Mouse (Mus musculus) kidney, postnatal 25 days (tissue): ENCODE measurements around the gene Trpm8.

Experiments used
- DNase-seq, 2 experiments: peaks; one replicate each; pipeline ENCODE4 v3.0.0; 2021; ENCODE audit warnings: mixed read lengths in 2 of 2

Trpm8 gene

DNA sequence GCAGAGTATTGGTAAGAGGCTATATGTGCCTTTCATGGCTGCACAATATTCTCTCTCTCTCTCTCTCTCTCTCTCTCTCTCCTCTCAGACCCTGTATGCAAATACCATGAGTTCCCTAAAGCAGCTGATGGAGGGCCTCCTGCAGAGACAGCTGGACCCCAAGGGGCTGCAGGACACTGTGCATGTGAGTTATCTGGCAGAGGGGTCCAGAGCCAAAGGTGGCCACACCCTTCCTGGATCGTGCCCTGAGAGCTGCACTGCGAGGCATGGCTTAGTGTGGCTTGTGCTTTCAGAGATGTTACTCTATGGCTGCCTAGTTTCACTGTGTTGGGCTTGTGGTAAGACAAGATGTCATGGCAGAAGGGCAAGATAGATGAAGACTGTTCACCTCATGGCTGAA is 29.8 kb upstream of the Trpm8 start:
- DNase-seq = no peak

DNA sequence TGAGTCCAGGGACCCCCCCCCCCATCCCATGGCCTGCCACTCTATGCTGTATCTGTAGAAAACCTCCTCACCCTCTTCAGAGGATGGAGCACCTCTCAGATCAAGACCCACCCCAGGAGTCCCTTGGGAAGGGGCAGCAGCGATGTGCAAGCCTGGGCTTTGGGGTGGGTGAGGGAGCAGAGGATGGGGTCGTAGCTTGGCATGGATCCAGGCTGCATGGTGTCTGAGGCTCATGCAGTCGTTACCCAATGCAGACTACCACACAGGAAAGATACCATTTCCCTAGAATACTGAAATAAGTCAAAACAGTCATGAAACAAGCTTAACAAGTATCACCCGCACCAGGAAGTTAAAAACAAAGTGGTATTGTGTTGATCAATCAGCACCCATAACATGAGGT is 28.8 kb upstream of the Trpm8 start:
- DNase-seq = no peak

DNA sequence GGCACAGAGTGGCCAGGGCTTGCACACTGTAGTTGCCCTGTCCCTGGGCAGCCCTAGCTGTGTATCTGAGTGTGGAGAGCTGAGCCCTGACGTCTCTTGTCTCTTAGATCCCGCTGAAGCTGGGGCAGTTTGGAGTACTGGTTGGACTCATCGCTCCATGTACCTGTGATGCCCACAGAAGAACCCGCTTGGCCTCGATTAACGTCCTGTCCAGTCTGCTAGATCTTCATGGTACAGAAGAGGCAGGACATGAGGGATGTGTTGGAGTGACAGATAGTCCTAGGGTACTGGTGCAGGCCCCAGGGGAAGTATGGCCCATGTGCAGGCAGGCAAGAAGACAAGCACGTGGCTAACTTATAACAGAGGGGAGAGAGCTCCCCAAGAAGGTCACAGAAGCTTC is 27.9 kb upstream of the Trpm8 start:
- no peak for DNase-seq

DNA sequence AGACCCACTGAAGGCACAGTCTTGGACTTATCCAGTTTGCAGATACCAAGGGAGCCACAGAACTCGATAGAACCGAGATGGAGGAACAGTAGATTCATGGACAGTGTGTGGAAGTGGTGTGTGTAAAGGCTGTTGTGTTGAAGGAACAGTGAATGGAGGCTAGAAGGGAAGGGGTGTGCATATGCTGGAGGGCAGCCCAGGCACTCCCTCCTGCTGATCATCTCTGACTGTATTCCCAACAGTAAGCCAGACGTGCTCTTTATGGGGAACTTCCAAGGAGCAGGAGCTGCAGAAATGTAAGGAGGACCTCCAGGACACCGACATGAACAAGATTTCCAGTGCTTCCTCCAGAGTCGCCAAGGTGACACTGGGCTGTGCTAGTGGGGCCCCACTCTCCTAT is 27.4 kb upstream of the Trpm8 start:
- DNase-seq = no peak

DNA sequence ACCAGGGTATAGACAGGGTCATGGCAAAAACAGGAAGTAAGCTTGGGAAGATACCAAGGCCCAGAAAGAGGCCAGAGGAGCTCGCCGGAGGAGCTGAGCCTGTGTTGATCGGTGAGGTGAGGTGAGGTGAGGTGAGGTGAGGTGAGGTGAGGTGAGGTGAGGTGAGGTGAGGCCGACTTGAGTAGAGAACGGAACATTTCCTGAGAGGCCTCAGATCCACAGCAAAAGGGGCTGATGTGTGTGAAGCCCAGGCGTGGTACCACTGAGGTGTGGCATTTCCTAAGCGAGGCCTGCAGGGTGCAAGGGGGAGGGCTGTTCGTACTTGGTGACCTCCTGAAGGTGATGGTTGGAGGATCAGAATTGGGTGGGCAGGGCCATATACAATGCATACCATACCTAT is 24.4 kb upstream of the Trpm8 start:
- DNase-seq = no peak

DNA sequence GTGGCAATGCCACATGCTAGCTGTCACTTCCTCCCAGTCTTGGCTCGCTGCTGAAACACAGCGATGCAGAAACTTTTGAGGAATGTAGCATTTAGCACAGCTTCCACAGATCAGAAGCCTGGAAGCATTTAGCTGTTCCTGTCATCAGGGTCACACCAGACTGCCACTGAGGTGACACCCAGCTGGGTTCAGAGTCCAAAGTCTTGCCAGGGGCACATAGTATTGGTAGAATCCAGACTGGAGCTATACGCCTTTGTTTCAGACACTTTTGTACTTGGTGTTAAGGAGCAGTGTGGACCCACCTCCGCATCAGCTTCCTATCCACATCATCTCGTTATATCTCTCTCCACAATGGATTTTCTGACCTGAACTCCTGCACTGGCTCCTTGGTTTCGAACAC is 23.9 kb upstream of the Trpm8 start:
- no peak for DNase-seq

DNA sequence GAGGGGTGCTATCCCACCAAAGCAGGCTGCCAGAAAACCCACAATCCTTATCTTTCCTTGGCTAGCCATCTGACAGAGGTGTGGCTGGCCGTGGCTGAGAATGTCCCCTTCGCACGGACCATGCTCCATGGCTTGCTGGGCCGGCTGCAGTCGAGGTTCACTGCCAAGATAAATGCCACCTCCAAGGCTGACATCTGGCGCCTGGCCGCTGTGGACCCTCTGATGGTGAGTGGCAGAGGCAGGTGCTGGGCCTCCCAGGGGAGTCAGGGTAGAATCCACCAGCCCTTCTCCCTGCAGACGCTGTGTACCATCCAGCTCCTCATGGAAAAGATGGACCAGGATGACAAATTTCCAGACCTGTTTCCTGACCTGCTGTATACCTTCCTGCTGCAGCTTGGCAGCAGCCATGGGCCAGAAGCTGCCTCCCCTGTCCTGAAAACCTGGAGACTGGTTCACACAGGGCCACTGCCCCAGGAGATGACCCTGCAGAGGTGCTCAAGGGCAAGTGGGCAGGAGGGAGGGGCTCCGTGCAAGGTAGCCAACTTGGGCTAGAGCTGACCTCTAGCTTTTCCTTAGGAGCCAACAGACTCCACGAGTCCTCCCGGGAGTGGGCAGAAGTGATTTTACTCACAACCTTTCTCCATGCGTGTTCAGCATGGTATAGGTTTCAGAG is 22.5 kb upstream of the Trpm8 start:
- no peak for DNase-seq

DNA sequence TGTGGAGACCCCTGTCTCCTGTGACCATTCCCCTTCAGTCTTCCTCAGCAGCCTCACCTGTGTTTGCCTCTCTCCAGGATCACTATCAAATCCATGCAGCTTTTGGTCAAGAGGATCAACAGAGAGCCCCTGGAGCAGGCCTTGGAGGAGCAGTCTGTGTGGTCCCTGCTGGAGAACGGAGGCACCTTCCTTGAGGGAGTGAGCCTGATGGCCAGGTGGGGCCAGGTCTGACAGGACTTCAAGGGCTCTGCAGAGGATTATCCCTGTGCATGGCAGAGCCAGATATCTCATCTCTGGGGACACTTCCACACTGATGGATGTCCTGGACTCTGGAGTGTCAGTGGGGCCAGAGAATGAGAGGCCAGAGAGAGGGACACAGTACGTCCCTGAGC is 22.0 kb upstream of the Trpm8 start:
- no peak for DNase-seq

DNA sequence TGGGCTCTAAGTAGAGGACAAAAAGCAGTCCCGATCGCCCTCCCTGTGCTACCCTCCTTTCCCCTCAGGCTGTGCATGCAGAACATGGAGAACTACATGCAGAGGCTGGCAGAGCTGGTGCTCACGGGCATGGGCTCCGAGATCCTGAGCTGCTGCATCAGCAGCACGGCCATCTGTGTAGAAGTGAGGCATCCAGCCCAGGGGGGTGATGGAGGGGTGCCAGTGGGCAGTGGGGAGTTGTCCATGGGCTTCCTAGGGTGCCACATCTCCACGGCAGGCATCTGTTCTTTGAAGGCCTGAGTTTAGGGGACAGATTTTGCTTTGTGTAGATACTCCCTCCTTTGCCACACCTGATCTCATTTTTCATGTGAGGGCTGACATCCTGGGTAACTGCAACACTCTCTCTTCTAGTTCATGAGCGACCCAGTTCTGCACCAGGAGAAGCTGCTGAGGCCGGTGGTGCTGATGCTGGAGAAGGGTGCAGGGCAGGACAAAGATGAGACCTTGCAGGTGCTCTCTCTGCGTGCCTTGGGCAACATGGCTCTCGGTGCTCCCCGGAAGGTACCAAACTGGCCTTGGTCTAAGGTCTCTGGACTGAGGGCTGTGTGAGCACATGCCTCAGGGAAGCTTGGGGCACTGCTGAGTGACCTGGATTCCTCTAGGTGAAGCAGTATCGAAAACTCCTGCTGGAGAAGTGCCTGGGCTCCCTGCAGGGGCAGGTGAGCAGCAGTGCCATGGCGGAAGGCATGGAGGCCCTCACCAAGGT is 21.3 kb upstream of the Trpm8 start:
- DNase-seq = no peak

DNA sequence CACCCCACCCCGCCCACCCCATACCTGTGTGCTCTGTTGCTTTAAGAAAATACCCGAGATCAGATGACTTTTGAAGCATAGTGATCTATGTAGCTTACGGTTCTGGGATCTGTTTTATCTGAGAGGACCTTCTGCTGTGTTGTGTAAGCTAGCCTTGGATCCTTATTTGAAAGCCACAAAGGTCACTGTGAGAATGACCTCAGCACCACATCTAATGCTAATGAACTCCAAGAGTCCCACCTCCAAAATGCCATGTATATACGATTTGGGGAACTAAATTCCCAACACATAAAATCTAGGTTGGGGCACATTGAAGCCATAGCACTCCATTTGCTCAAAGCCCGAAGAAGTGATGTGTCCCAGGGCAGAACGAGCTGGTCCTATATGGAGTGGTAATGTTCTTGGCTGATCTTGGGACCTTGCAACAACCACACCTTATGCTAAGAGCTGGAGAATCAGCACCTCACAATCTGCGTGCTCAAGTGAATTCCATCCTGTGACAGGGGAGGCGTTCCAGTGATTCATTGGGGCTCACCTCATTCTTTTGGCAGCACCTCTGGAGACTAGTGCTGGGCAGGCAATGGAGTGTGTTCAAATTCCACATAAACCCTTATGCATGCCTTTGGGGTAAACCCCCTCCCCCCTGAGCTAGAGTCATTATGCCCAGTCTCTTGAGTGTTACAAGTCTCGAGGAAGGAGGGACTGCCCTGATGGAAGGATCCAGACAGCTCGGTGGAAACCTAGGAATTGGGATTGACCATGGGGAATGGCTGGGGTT is 20.4 kb upstream of the Trpm8 start:
- DNase-seq = no peak

DNA sequence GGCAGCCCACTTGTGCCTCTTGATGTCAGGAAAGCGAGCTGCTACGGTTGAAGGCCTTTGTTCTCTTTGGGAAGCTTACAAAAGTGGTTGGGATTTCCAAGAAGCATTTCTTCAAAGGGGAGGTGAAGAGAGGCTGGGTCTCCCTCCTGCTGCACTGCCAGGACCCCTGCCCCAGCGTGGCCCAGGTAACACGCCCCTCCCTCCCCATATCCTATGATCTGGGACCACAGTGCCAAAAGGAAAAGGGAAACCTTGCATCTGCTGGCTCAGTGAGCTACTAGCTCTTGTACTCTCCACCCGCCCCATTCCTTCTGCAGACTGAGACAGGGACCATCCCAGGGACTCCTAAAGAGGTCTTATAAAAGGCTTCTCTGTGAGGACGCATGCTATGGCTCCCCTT is 19.8 kb upstream of the Trpm8 start:
- DNase-seq = no peak

DNA sequence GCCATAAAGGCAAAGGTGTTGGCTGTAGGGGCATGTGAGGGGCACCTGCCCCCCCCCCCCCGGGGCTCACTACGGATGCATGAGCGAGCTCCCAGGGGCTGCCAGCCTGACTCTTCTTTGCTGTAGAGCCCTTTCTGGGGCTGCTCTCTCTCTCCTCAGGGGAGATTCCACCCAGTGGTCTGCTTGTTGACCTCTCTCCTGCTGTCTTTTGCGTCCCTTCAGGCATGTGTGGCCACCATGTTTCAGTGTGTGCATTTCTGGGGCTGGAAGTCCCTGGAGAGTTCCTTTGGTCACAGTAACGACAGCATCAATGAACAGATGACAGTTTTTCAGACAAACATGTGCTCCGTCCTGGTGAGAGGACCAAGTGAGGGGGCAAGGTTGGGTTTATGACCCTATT is 19.1 kb upstream of the Trpm8 start:
- peak in 1 of 2 experiments; percentile 50 for DNase-seq

DNA sequence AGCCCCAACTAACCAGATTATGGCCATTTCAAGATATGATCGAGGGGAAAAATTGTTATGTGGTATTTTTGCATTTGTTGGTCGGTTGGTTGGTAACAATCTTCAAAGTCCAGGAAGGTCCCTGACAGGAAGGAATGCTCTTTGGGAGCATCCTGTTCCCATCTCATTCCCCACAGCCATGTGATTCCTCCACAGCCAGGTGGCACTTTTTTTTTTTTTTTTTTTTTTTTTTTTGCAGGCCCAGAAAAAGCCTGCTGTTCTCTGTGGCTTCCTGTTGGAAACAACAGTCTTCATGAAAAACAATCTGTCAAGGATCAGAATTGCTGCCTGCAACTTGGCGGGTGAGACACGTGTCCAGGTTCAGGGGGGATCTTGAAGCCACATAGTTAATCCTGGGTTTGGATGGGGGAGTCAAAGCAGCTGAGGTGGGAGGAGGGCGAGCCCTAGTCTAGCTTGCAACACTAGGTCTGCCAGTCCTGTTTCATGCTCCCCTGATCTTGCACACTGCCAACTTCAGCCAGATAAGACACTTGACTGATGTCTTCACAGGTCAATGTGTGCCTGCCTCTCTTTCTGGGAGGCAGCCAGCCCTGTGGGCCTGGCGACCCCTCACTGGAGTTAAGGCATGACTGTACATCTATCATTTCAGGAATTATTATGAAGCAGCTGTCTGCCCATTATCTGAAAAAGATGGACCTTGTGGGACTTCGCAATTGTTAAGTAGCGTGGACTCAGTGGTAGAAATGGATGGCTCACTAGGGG is 18.4 kb upstream of the Trpm8 start:
- peak in 1 of 2 experiments; percentile 78 for DNase-seq

DNA sequence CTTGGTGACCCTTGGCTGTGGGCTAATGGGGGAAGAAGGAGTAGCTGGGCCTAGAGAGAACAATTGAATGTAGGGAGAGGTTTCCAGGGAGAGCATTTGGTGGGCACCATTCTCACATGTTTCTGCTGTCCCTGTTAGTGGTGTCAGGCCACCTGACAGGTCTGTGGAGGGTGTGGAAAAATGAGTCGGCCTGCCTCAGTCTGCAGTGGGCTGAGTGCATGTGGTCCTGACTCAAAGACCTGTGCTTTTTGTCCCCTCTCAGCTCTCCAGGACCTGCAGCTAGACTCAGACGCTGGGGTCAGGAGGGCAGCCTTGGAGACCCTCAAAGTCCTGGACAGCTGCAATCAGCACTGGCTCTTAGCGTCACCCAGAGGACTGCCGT is 17.8 kb upstream of the Trpm8 start:
- peak in 1 of 2 experiments; percentile 65 for DNase-seq

DNA sequence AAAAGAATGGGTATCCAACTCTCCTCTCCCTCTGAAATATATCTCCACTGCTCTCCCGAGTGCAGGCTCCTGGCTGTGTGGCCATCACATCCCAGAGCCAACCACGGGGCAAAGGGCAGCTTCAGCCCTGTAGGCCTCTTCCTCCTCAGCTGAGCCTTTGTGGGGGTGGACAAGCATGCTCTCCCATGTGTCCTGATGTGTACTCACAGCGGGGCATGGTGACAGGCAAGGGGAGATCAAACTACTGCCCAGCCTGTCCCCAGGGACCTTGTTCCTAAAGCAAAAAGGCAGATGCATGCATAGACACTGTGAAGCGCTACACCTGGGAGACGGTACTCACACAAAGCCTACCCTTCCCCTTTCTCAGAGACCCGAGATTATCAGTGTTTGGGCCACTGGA is 17.3 kb upstream of the Trpm8 start:
- peak; percentile 77 to 90 for DNase-seq

DNA sequence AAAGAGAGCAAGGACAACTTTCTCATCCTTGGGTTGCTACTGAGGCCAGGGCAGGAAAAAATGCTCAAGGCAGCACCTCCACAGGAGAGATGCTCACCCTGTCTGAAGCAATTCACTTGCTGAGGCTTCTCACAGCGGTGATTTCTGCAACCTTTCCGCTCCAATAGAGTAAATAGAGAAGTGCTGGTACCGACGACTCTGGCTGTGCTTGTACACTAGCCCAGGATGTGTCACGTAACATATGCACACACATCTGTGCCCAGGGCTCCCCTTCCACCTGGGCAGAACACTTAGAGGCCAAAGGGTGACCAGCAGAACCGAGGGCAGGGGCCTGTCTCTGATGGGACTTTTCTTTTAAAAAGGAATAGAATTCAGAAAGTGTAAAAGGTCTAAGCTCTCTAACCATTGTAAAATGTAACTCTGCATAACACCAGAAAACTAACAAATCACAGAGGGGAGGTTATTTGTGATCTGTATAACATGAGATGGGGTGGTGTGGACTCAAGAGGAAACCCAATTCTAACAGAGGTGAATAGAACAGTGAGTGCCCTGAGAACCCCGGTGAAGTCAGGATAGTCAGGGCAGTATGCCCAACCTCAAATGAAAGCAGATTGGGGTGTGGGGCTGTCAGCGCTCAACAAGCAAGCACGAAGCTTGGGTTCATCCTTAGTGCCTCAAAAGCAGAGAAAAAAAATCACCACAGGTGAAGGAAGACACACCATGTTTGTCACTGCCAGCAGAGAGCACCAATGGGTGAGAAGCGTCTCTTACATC is 16.7 kb upstream of the Trpm8 start:
- peak in 1 of 2 experiments; percentile 50 for DNase-seq

DNA sequence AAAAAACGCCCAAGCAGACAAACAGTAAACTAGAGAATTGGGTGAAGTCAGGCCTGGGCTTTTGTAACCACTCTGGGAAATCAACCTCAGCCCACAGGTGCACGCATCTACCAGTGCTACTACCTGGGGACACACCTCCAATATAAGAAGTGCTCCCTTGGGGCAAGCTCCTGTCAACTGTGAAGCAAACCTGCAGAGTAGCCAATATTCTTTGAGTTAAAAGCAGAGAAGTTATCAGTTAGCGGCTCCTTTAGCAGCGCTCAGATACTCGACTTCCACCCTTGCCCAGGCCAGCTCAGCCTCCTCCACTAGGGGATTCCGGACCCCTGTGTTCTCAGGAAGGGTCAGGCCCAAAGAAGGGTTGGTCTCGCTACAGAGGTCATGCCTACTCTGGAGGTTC is 15.8 kb upstream of the Trpm8 start:
- DNase-seq = peak in 1 of 2 experiments; percentile 63

DNA sequence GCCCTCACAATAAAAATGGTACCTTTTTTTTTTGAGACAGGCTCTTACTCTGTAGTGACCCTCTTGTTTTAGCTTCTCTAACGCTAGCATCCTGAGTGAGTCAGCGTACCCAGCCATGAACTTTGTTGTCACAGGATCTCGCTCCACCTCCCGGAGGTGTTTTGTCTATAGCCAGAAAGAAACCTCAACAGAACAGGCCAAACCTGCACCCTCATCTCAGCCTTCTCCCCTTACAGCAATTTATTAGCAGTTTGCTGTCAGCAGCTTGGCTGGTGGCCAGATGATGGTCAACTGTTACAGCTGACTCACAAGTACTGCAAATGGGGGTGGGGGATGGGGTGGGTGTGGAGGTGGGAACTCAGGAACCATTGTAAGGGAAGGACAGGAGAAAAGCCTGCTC is 15.2 kb upstream of the Trpm8 start:
- peak; percentile 80 to 87 for DNase-seq

DNA sequence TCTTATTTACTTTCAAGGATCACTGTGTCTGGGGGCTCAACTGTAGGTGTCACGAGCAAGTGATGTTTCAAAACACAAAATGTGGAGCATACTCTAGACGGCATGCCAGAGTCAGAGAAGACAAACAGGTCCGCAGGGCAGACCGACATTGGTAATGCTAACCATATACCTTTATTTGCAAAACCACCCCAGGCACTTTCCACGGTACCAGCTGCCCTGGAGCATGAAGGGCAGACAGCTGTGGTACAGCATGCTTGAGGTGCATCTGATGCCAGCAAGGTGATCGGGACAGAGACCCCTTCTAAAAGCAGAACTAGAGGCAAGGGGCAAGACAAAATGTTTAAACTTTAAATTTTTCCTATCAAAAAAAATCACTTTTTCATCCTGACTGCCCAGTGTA is 14.5 kb upstream of the Trpm8 start:
- DNase-seq = peak in 1 of 2 experiments; percentile 69

DNA sequence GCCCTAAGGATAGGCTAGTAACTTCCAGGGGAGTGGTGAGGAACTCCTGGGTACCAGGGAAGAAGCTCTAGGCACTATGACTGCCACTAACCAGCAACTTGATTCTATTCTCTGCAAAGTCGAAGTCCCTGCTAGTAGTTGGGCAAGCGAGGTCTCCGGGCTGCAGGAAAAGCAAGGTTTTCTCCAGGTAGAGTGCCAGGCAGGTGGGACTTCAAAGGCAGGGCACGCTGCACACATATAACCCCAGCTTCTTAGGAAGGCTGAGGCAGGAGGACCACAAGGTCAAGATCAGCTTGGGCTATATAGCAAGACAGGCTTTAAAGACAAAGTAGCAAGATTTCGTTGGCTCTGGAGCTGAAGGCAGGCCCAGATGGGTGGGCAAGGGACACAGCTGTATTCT is 13.7 kb upstream of the Trpm8 start:
- DNase-seq = no peak

DNA sequence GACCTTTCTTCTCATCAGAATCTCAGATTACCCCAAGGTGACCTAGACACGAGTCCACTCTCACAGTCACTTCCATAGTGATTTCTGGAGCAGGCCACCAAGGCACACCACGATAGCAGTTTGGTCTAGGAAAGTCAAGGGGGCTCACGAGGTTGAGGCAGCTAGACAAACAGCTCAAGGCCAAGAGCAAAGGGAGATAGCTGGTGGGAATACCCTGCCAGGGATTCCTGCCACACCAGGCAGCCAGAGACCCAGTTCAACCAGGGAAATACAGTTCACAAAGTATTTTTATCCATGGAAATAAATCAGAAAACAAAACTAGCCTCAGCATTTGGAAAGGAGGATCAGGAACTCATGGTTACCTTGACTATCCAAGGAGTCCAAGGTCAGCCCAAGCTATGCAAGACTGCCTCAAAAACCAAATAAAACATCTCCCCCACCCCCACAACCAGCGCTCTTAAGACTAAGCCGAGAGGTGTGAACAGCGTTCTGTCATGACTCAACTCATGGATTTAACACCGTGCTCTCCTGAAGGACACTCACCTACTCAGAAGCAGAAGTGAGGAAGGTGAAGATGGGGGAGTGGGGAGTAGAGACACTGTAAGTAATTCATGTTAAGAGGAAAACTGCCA is 13.1 kb upstream of the Trpm8 start:
- no peak for DNase-seq

DNA sequence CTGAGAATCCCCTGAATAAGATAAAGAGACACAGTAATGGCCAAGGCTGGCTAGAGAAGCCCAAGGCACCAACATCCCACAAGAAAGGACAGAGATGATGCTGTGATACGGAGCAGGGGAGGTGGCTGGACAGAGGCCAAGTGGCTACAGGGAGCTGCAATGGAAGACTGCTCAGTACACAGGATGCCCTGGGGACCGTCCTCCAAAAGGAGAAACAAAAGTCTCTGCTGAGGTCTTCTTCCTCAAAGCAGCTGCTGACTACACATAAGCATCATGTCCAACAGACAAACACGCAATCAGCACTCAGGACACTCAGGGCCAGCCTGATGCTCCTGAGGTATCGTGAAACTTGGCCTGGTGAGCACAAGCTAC is 12.6 kb upstream of the Trpm8 start:
- no peak for DNase-seq
